Mouse (Mus musculus) lung, embryonic 15.5 days (tissue): ENCODE measurements around the gene Il17rb. TPM values are rescaled to one million over a fixed set of nuclear protein-coding genes. Genes with fewer than 3 reads are reported as not detected.

ENCODE experiments used
- ATAC-seq: fragments of 200-750 bp; cut with Nextera tagmentation; 2 replicates; pipeline ENCODE4 v1.8.0; 2017; ENCODE audit warnings: moderate number of reproducible peaks, borderline replicate concordance; ENCODE audit not compliant: low FRiP score, low TSS enrichment; ENCODE audit errors: extremely low read depth
- H3K27ac ChIP-seq: fragments of 300-500 bp; sonication (generic); 2 replicates; pipeline ENCODE4 v1.5.1; 2015; ENCODE audit warnings: moderate library complexity, mild to moderate bottlenecking, inconsistent platforms
- H3K27me3 ChIP-seq: fragments of 300-500 bp; sonication (generic); 2 replicates; pipeline ENCODE4 v1.6.1; 2015; ENCODE audit warnings: inconsistent platforms
- H3K36me3 ChIP-seq: fragments of 300-500 bp; sonication (generic); 2 replicates; pipeline ENCODE4 v1.6.1; 2015; ENCODE audit warnings: inconsistent platforms
- H3K4me1 ChIP-seq: fragments of 300-500 bp; sonication (generic); 2 replicates; pipeline ENCODE4 v1.6.1; 2015; ENCODE audit warnings: inconsistent platforms
- H3K4me2 ChIP-seq: fragments of 300-500 bp; sonication (generic); 2 replicates; pipeline ENCODE4 v1.6.1; 2015; ENCODE audit warnings: inconsistent platforms, mild to moderate bottlenecking, moderate library complexity
- H3K4me3 ChIP-seq: fragments of 300-500 bp; sonication (generic); 2 replicates; pipeline ENCODE4 v1.5.1; 2015; ENCODE audit warnings: mild to moderate bottlenecking, inconsistent platforms
- H3K9ac ChIP-seq: fragments of 300-500 bp; sonication (generic); 2 replicates; pipeline ENCODE4 v1.6.1; 2015; ENCODE audit warnings: inconsistent platforms
- H3K9me3 ChIP-seq: fragments of 300-500 bp; sonication (generic); 2 replicates; pipeline ENCODE4 v1.6.1; 2016; ENCODE audit warnings: inconsistent platforms
- WGBS: fragments of 180-500 bp; shearing (Covaris S2); methylation state at CpG from one replicate; pipeline ENCODE4 v1.1.7; 2015; 5-methylcytosine and 5-hydroxymethylcytosine counted together
- polyA plus RNA-seq: library from polyadenylated mRNA; unstranded; fragments of >200 nt; fragmentation: Nextera tagmentation; extraction: Ambion mirVana; gene quantifications from 2 replicates; pipeline ENCODE4 v1.2.1, GENCODE M21; 2015

Gene Il17rb
- polyA plus RNA-seq, 1 experiment from 2014 or later: 1.7 TPM

DNA sequence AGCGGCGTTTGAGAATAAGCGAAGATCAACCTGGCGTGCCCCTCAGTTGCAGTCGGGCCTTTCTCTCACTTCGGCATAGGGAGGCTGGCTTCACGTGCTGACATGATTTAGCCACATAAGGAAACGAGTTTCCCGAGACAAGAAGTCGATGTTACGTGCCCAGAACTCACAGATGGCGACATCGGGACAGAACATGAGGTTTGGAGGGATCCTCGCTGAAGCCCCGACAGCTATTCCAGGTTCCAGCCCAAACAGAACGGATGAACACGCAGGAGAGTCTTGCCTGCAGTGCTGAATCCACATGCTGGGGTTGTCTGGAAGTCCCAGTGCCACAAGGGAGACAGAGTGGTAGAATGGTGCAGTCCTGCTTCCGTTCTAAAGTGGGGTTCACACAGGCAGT, 29.7 kb upstream of the Il17rb start:
- WGBS: 89% methylated on average over 18 of the region's 18 CpGs
- ATAC-seq: no peak
- H3K9ac ChIP-seq: no peak overlapping the region

DNA sequence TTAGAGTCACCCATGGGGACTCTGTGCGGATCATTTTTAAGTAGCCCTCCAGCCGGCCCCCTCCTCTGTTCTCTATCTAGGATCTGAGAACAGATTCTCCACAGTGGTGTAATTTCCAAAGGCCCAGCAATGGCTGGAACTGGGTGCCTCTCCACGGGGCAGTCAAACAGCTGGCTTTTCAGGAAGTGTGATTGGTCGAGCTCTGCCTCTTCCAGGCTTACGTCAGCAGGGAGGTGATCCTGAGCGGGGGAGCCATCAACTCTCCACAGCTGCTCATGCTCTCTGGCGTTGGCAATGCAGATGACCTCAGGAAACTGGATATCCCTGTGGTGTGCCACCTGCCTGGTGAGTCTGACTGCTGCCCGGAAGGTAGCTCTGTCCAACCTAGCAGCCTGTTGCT, 24.7 kb upstream of the Il17rb start:
- no peak overlapping the region for H3K27ac ChIP-seq
- H3K9ac ChIP-seq: no peak overlapping the region
- ATAC-seq: no peak
- WGBS: 57% methylated on average over 8 of the region's 8 CpGs
- no peaks in the 10 kb centered on the region for H3K4me1 ChIP-seq
- H3K4me2 ChIP-seq: no peak overlapping the region
- no peaks in the 10 kb centered on the region for H3K36me3 ChIP-seq
- H3K27me3 ChIP-seq: no peaks in the 10 kb centered on the region
- no peaks in the 10 kb centered on the region for H3K9me3 ChIP-seq
- H3K4me3 ChIP-seq: no peak overlapping the region

More for the DNA sequence above, 29.7 kb upstream of the Il17rb start:
- Histone ChIP-seq H3K4me1 (peaks cover 7% of the 10 kb centered on the region; the same call in 1 of the 2 replicates), H3K9me3 (no peaks in the 10 kb centered on the region), H3K27me3 (no peaks in the 10 kb centered on the region), H3K36me3 (no peaks in the 10 kb centered on the region), H3K4me2 (no peak overlapping the region), H3K27ac (no peak overlapping the region), H3K4me3 (no peak overlapping the region)

DNA sequence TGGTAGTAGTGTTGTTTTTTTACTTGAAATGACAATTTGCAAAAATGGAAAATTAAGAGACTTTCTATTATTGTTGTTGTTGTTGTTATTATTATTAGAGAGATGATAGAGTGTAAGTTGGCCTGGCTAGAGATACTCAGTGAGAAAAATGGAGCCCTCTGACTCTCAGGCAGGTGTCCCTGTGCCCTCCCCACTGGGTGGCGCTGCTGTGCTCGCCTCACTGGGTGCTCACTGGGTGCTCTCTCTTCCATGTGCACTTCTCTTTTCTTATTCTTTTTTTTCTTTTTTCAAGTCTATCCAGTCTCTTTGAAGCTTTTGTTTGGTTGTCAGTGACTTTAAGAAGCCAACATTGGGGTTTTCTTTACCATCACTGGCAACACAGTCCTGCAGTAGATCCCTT, 18.7 kb upstream of the Il17rb start:
- H3K4me2 ChIP-seq: no peak overlapping the region
- no peak overlapping the region for H3K27ac ChIP-seq
- WGBS: 43% methylated on average over 2 of the region's 2 CpGs
- no peaks in the 10 kb centered on the region for H3K4me1 ChIP-seq
- H3K27me3 ChIP-seq: no peaks in the 10 kb centered on the region
- H3K9ac ChIP-seq: no peak overlapping the region
- no peaks in the 10 kb centered on the region for H3K36me3 ChIP-seq
- no peak overlapping the region for H3K4me3 ChIP-seq
- no peaks in the 10 kb centered on the region for H3K9me3 ChIP-seq
- ATAC-seq: no peak

DNA sequence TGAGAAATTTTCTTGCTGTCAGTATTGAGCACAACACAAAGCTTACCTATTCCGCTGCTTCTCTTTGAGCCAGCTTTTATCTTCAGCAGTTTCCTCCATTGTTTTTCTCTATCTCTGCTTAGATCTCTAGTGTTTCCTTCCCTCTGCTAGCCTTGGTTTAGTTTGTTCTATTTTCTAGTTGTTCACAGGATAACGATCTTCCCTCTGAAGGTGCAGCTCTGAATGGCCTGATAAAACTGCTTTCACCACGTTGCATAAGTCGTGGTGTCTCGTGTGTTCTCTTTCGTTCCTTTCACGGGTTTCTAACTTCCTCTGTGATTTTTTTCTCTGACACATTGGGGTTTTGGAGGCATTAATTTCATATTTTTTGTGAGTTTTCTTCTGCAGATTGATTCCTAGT, 15.7 kb upstream of the Il17rb start:
- H3K27ac ChIP-seq: no peak overlapping the region

DNA sequence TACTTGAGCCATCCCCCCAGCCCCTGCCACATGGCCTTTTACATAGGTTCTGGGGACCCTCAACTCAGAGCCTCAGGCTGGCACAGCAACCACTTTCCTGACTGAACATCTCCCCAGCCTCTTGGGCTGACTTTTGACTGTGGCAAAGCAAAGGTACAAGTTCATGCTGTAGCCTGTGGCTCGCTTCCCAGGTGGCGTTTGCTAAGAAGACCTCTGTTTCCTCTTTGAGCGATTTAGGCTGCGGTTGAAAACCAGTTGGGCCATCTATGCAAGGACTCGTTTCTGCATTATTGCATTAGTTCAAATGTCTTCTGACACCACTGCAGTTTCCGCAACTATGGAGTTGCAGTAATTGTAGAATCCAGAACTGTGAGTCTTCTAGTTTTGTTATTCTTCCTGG, 13.8 kb upstream of the Il17rb start:
- H3K27ac ChIP-seq: no peak overlapping the region
- no peaks in the 10 kb centered on the region for H3K4me1 ChIP-seq
- no peak for ATAC-seq
- no peak overlapping the region for H3K9ac ChIP-seq
- no peaks in the 10 kb centered on the region for H3K27me3 ChIP-seq
- H3K4me3 ChIP-seq: no peak overlapping the region
- 82% methylated on average over 6 of the region's 6 CpGs for WGBS
- H3K9me3 ChIP-seq: no peaks in the 10 kb centered on the region
- H3K36me3 ChIP-seq: no peaks in the 10 kb centered on the region
- no peak overlapping the region for H3K4me2 ChIP-seq

More for the DNA sequence above, 15.7 kb upstream of the Il17rb start:
- no peak overlapping the region for H3K4me2 ChIP-seq
- H3K9me3 ChIP-seq: no peaks in the 10 kb centered on the region
- WGBS: 30% methylated on average over 7 of the region's 7 CpGs
- H3K9ac ChIP-seq: no peak overlapping the region
- H3K27me3 ChIP-seq: no peaks in the 10 kb centered on the region
- no peaks in the 10 kb centered on the region for H3K36me3 ChIP-seq
- no peak overlapping the region for H3K4me3 ChIP-seq
- ATAC-seq: no peak
- no peaks in the 10 kb centered on the region for H3K4me1 ChIP-seq

DNA sequence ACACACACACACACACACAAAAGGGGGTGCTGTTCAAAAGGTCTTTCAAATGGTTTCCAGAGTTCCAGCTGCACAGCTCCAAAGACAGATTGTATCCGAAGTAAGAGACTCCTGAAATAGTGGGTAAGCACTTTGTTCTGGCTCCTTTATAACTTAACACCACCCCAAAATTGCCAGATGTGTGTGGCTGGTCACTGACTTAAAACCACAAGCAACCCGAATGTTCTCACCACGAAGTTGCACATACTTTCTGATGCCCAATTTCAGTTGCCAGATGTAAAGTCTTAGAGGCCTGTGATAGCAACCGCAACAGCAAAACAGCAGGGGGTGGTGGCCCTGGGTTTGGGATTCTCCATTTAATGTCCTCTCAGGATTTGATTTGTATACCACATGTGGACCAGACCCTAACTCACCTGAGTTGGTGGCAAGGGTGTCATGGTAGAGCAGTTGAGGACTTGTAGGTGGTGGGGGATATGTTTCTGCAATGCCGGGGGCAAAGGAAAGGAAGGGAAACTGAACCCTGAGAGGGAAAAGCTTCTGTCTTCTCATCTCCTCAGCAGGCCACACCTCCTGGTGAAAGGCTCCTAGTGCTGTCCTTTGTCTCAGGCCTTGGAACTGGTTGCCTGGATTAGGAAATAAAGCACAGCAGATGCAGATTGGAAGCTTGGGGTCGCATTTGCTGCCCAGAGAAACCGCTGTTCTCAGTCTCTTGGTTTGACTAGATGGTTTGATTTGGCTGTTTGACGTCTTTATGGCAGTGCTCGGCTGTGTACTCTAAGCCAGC, 11.3 kb upstream of the Il17rb start:
- Histone ChIP-seq H3K36me3 (no peaks in the 10 kb centered on the region), H3K9ac (no peak overlapping the region), H3K4me3 (no peak overlapping the region), H3K27ac (no peak overlapping the region), H3K27me3 (no peaks in the 10 kb centered on the region), H3K4me1 (no peaks in the 10 kb centered on the region), H3K9me3 (no peaks in the 10 kb centered on the region), H3K4me2 (no peak overlapping the region)
- ATAC-seq: no peak
- 60% methylated on average over 9 of the region's 9 CpGs for WGBS

DNA sequence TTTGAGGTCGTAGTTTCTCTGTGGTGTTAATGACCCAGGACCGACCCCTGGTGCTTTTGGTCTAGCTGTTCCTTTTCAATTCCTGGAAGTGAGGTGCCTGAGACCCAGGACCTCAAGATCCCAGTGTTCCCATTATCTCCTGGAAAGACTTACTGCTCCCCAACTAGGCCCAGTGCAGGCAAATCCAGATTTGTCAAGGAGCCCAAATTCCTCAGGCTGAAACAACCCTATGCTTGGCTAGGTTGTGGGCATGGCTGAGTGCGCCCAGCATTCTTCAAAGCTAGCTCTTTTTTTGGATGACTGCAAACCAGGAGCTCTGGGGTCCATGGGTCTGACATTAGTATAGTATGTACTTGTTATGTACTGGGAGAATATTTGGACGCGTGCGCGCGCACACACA, 10.7 kb upstream of the Il17rb start:
- H3K9me3 ChIP-seq: no peaks in the 10 kb centered on the region
- H3K9ac ChIP-seq: no peak overlapping the region
- no peaks in the 10 kb centered on the region for H3K36me3 ChIP-seq
- no peaks in the 10 kb centered on the region for H3K27me3 ChIP-seq
- WGBS: 93% methylated on average over 8 of the region's 8 CpGs
- no peak for ATAC-seq
- no peak overlapping the region for H3K4me3 ChIP-seq
- no peaks in the 10 kb centered on the region for H3K4me1 ChIP-seq
- H3K27ac ChIP-seq: no peak overlapping the region
- no peak overlapping the region for H3K4me2 ChIP-seq

DNA sequence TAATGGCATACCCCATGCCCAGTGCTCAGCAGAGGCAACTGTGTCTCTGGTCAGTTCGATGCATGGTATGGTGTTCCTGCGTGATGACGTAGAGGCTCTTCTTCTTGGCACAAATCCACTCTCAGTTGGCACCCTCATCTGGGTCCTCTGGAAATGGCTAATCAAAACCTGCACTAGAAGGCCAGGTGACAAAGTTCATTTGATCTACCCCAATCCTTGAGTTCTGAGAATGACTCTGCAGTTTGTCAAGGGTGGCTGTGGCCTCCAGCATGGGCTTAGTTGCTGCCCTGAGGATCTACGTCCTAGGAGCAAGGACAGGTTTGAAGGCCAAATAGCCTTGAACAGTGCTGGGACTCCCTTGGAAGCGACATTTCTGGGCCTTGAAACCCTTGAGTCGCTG, 10.2 kb upstream of the Il17rb start:
- Histone ChIP-seq H3K9ac (no peak overlapping the region), H3K4me1 (no peaks in the 10 kb centered on the region), H3K4me2 (no peak overlapping the region), H3K9me3 (no peaks in the 10 kb centered on the region), H3K27me3 (no peaks in the 10 kb centered on the region), H3K4me3 (no peak overlapping the region), H3K36me3 (no peaks in the 10 kb centered on the region), H3K27ac (no peak overlapping the region)
- ATAC-seq: no peak
- 90% methylated on average over 6 of the region's 6 CpGs for WGBS

DNA sequence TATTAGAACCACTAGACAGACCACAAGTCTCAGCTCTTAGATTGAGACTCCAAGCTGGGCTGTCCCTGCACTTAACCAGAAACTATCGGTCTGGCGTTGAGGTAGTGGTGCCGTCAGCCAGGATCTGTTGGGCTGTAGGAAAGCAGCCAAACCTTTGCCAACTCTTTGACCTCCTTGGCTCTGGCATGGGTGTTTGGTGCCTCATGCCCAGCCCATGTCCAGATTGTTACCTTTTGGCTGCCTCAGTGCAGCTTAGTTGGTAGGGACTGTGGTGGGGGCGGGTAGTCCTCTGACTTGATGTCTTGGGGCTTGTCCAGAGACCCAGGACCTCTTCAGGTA, 9.7 kb upstream of the Il17rb start:
- Histone ChIP-seq H3K27me3 (no peaks in the 10 kb centered on the region), H3K4me3 (no peak overlapping the region), H3K27ac (no peak overlapping the region), H3K9me3 (no peaks in the 10 kb centered on the region), H3K4me1 (no peaks in the 10 kb centered on the region), H3K36me3 (no peaks in the 10 kb centered on the region), H3K4me2 (no peak overlapping the region), H3K9ac (no peak overlapping the region)
- no peak for ATAC-seq
- 88% methylated on average over 4 of the region's 4 CpGs for WGBS

DNA sequence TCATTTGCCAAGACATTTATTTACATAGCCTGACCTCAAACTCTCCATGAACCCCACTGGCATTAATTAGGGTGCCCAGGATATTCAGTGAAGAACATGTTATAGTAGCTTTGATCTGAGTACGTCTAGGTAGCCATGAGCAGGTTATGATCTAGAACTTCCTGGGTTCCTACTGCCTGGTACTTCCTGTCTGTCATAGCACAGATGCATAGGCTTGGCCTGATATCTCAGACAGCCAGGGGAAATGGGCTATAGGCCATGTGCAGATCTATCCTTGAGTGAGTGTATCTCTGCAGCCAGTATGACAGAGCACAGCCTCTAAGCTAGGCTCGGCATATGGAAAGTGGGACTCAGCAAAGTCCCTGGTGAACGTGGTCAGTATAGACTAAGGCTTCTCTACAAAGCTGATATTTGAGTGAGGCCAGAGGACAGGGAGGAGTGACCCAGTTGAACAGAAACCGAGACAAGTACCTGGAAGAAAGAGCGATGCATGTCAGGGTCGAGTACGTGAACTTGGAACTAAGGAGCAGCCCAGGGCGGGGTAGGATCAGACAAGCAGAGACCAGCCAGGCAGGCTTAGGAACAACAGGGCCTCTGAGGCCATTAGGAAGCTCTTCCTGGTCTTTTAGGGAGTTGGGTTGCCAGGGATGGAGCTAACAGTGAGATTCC, 9.2 kb upstream of the Il17rb start:
- H3K27ac ChIP-seq: no peak overlapping the region
- 80% methylated on average over 8 of the region's 8 CpGs for WGBS
- H3K9me3 ChIP-seq: no peaks in the 10 kb centered on the region
- no peaks in the 10 kb centered on the region for H3K36me3 ChIP-seq
- no peak overlapping the region for H3K9ac ChIP-seq
- H3K4me3 ChIP-seq: no peak overlapping the region
- no peaks in the 10 kb centered on the region for H3K4me1 ChIP-seq
- no peaks in the 10 kb centered on the region for H3K27me3 ChIP-seq
- H3K4me2 ChIP-seq: no peak overlapping the region
- ATAC-seq: no peak

DNA sequence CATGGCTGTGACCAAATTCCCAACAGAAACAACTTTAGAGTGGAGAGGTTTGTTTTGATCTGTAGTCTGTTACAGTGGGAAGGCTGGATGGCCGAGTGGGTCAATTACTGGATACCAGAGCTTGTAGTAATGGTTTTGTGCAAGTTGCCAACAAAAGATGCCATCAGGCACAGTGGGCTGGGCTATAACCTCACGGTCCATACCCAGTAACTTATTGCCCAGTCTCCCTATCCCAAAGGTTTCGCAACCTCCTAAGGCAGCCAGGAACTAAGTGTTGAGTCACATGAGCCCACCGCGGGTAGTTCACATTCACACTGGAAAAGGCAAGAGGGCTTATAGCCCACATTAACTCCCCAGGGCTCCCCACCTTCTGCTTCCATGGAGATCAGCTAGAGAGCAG, 8.0 kb upstream of the Il17rb start:
- Histone ChIP-seq H3K4me3 (no peak overlapping the region), H3K4me1 (no peaks in the 10 kb centered on the region), H3K27ac (no peak overlapping the region), H3K36me3 (no peaks in the 10 kb centered on the region), H3K4me2 (no peak overlapping the region), H3K9ac (no peak overlapping the region), H3K9me3 (no peaks in the 10 kb centered on the region), H3K27me3 (no peaks in the 10 kb centered on the region)
- WGBS: 78% methylated on average over 5 of the region's 5 CpGs
- no peak for ATAC-seq

DNA sequence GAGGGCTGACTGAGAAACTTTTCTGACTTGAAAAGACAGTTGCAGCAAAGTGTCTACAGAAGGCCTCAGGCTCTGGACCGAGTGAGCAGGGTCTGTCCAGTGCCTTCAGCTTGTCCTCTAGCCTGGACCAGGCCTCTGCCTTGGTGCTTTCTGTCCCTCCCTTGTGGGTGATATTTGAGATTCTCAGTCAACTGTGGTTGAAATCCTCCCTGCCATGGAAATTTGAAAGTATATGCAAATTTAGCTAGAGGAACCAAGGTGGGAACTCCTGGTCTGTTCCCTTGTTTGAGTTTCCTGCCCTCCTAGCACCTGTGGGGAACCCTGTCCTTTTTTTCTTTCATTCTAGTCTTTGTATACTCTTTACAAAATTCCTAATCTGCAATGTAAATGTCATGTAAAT, 6.3 kb upstream of the Il17rb start:
- no peak overlapping the region for H3K27ac ChIP-seq
- no peak for ATAC-seq
- H3K9me3 ChIP-seq: no peaks in the 10 kb centered on the region
- no peaks in the 10 kb centered on the region for H3K27me3 ChIP-seq
- no peak overlapping the region for H3K9ac ChIP-seq
- WGBS: 58% methylated on average over 1 of the region's 1 CpGs
- H3K4me3 ChIP-seq: no peak overlapping the region
- H3K4me2 ChIP-seq: no peak overlapping the region
- no peaks in the 10 kb centered on the region for H3K36me3 ChIP-seq
- peaks cover 8% of the 10 kb centered on the region for H3K4me1 ChIP-seq
